Mouse (Mus musculus): Measurements from ENCODE around the gene Kcnma1.

- TF ChIP-seq CTCF (IDR thresholded peaks at IDR 0.05; ENCODE audit: control insufficient read depth, insufficient read depth, low read length) (no peak), POLR2A (IDR thresholded peaks at IDR 0.05; ENCODE audit: borderline replicate concordance, control insufficient read depth, low read depth, low read length) (no peak)
These were observed 440.9 kb downstream of the Kcnma1 start for GRCm38 (mm10) chr14:23573385-23573784.
